Mouse (Mus musculus): ENCODE measurements around the gene Eif5b. TPM values are rescaled to one million over a fixed set of nuclear protein-coding genes. Genes with fewer than 3 reads are reported as not detected.
"Not testable (repeated sequence)": the region's sequence is repeated elsewhere in the genome, so short reads cannot be mapped to it uniquely, and the experiment has no call there.

Eif5b gene
- polyA plus RNA-seq, 1 experiment: 19.1 TPM

DNA sequence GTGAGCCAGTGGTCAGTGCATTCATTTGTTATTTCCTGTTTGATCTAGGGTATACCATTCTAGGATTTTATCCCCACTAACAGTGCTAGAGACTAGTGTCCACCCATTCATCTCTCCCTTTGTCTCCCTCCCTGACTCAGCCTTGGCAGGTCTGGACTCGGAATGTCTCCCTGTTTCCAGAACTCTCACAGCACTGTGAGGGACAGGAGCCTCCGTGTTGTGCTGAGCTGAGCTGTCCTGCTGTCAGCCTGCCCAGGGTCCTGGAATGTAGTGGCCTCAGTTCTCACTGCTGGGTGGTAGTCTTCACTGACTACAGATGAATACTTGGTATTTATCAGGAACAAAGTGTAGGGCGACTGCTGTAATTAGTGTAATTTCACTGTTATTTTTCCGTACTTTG is 37.7 kb downstream of the Eif5b start:
- no peak overlapping the region for H3K4me3 ChIP-seq (ENCODE audit: insufficient read depth, low read length)
- H3K27ac ChIP-seq (ENCODE audit: insufficient read depth, low read length): no peak overlapping the region
- H3K4me1 ChIP-seq (ENCODE audit: control insufficient read depth, insufficient read depth, low read length): no peaks in the 10 kb centered on the region
- TF ChIP-seq CTCF (IDR thresholded peaks at IDR 0.05; ENCODE audit: extremely low read depth, insufficient read depth, low read length) (no peak), POLR2A (IDR thresholded peaks at IDR 0.05; ENCODE audit: extremely low read depth, insufficient read depth, low read length) (no peak)

- TF ChIP-seq CTCF (IDR thresholded peaks at IDR 0.05; ENCODE audit: extremely low read depth, insufficient read depth, low read length) (no peak), POLR2A (IDR thresholded peaks at IDR 0.05; ENCODE audit: extremely low read depth, insufficient read depth, low read length) (no peak)
- Histone ChIP-seq H3K27ac (ENCODE audit: insufficient read depth, low read length) (no peak overlapping the region), H3K4me3 (ENCODE audit: insufficient read depth, low read length) (no peak overlapping the region), H3K4me1 (ENCODE audit: control insufficient read depth, insufficient read depth, low read length) (no peaks in the 10 kb centered on the region)
Observed at GRCm38 (mm10) chr1:38037375-38037774, 39.6 kb downstream of the Eif5b start.

GRCm38 (mm10) chr1:38038898-38039297 is 41.1 kb downstream of the Eif5b start:
- Histone ChIP-seq H3K4me1 (ENCODE audit: control insufficient read depth, insufficient read depth, low read length) (no peaks in the 10 kb centered on the region), H3K4me3 (ENCODE audit: insufficient read depth, low read length) (no peak overlapping the region), H3K27ac (ENCODE audit: insufficient read depth, low read length) (no peak overlapping the region)
- TF ChIP-seq CTCF (IDR thresholded peaks at IDR 0.05; ENCODE audit: extremely low read depth, insufficient read depth, low read length) (no peak), POLR2A (IDR thresholded peaks at IDR 0.05; ENCODE audit: extremely low read depth, insufficient read depth, low read length) (no peak)

GRCm38 (mm10) chr1:38048121-38048520 is 50.3 kb downstream of the Eif5b start:
- no peak overlapping the region for H3K4me3 ChIP-seq (ENCODE audit: insufficient read depth, low read length)
- H3K4me1 ChIP-seq (ENCODE audit: control insufficient read depth, insufficient read depth, low read length): peaks cover 2% of the 10 kb centered on the region
- TF ChIP-seq CTCF (IDR thresholded peaks at IDR 0.05; ENCODE audit: extremely low read depth, insufficient read depth, low read length) (no peak), POLR2A (IDR thresholded peaks at IDR 0.05; ENCODE audit: extremely low read depth, insufficient read depth, low read length) (no peak)
- H3K27ac ChIP-seq (ENCODE audit: insufficient read depth, low read length): no peak overlapping the region

DNA sequence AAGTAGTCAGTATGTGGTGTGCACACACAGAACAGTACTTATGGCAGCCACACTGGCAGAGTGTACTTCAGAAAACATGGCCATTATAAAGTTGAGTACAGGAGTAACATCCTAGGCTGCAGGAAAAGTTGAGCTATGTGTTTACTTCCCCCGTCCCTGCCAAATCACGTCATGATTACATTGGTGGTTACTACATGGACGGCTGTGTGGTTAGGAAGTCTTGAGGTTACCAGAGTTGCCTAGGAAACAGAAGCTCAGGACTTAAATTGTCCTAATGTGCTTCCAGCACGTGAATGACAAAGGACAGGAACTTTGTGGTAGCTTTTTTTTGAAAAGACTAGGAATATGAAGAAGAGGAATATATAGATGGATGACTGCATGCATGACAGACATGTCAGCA is 51.8 kb downstream of the Eif5b start:
- Histone ChIP-seq H3K27ac (ENCODE audit: insufficient read depth, low read length) (no peak overlapping the region), H3K4me1 (ENCODE audit: control insufficient read depth, insufficient read depth, low read length) (peaks cover 2% of the 10 kb centered on the region), H3K4me3 (ENCODE audit: insufficient read depth, low read length) (no peak overlapping the region)
- TF ChIP-seq CTCF (IDR thresholded peaks at IDR 0.05; ENCODE audit: extremely low read depth, insufficient read depth, low read length) (no peak), POLR2A (IDR thresholded peaks at IDR 0.05; ENCODE audit: extremely low read depth, insufficient read depth, low read length) (no peak)

GRCm38 (mm10) chr1:38055176-38055575 is 57.4 kb downstream of the Eif5b start:
- Histone ChIP-seq H3K4me3 (ENCODE audit: insufficient read depth, low read length) (no peak overlapping the region), H3K4me1 (ENCODE audit: control insufficient read depth, insufficient read depth, low read length) (no peaks in the 10 kb centered on the region), H3K27ac (ENCODE audit: insufficient read depth, low read length) (no peak overlapping the region)
- no peak for TF ChIP-seq CTCF (IDR thresholded peaks at IDR 0.05; ENCODE audit: extremely low read depth, insufficient read depth, low read length)
- TF ChIP-seq POLR2A (IDR thresholded peaks at IDR 0.05; ENCODE audit: extremely low read depth, insufficient read depth, low read length): no peak

GRCm38 (mm10) chr1:38058417-38058816 is 60.6 kb downstream of the Eif5b start:
- no peaks in the 10 kb centered on the region for H3K4me1 ChIP-seq (ENCODE audit: control insufficient read depth, insufficient read depth, low read length)
- TF ChIP-seq POLR2A (IDR thresholded peaks at IDR 0.05; ENCODE audit: extremely low read depth, insufficient read depth, low read length): no peak
- TF ChIP-seq CTCF (IDR thresholded peaks at IDR 0.05; ENCODE audit: extremely low read depth, insufficient read depth, low read length): no peak
- no peak overlapping the region for H3K27ac ChIP-seq (ENCODE audit: insufficient read depth, low read length)
- no peak overlapping the region for H3K4me3 ChIP-seq (ENCODE audit: insufficient read depth, low read length)

DNA sequence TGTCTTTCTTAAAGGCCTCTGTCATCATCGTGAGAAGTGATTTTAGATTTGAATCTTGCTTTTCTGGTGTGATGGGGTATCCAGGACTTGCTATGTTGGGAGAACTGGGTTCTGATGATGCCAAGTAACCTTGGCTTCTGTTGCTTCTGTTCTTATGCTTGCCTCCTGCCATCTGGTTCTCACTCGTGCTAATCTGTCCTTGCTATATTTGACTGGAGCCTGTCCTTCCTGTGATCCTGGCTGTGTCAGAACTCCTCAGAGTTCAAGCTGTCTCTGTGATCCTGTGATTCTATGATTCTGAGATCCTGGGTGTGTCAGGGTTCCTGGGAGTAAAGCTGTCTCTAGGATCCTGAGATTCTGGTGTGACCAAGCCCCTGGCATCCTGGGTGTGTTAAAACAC is 64.3 kb downstream of the Eif5b start:
- not testable (repeated sequence) for H3K27ac ChIP-seq (ENCODE audit: insufficient read depth, low read length); H3K4me3 ChIP-seq (ENCODE audit: insufficient read depth, low read length); H3K4me1 ChIP-seq (ENCODE audit: control insufficient read depth, insufficient read depth, low read length)

DNA sequence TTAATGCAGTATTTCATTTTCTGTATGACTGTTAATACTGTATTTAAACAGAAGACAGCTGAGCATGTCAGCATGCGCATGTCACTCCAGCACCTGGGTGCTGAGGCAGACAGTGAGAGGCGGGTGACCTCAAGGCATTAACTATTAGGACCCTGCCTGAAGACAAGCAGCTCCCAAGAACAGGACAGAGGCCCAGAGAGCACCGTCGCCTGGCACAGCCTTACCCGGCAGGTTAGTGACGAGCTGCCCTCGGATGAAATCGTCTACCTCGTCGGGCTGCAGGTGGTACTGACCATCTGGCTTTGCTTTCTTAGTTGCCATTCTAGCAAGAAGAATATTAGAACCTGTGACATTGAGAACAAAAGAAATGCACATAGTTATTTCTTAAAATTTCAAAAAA is 69.5 kb downstream of the Eif5b start:
- no peak overlapping the region for H3K4me3 ChIP-seq (ENCODE audit: insufficient read depth, low read length)
- H3K4me1 ChIP-seq (ENCODE audit: control insufficient read depth, insufficient read depth, low read length): no peaks in the 10 kb centered on the region
- H3K27ac ChIP-seq (ENCODE audit: insufficient read depth, low read length): no peak overlapping the region
- no peak for TF ChIP-seq CTCF (IDR thresholded peaks at IDR 0.05; ENCODE audit: extremely low read depth, insufficient read depth, low read length)
- no peak for TF ChIP-seq POLR2A (IDR thresholded peaks at IDR 0.05; ENCODE audit: extremely low read depth, insufficient read depth, low read length)

DNA sequence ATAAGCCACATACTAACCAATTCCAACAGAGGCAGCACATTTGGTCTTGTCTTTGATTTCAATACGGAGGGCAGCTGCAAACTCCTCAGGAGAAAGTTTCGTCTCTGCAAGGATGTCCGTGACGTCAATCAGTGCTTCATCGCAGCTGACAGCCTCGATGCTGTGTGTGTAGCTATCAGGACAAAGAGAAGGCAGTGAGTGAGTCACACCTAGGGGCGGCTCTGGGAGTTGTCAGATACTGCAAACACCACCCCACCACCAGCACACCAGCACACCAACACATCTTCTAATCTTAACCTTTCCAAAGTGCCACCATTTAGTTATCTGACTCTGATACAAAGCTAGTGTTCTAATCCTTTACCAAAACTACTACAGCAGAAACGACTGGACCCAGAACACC is 73.5 kb downstream of the Eif5b start:
- Histone ChIP-seq H3K4me3 (ENCODE audit: insufficient read depth, low read length) (no peak overlapping the region), H3K4me1 (ENCODE audit: control insufficient read depth, insufficient read depth, low read length) (no peaks in the 10 kb centered on the region; the same call in 1 of the 2 replicates), H3K27ac (ENCODE audit: insufficient read depth, low read length) (no peak overlapping the region)
- TF ChIP-seq CTCF (IDR thresholded peaks at IDR 0.05; ENCODE audit: extremely low read depth, insufficient read depth, low read length): no peak
- no peak for TF ChIP-seq POLR2A (IDR thresholded peaks at IDR 0.05; ENCODE audit: extremely low read depth, insufficient read depth, low read length)

GRCm38 (mm10) chr1:38081316-38081715 is 83.5 kb downstream of the Eif5b start:
- TF ChIP-seq CTCF (IDR thresholded peaks at IDR 0.05; ENCODE audit: extremely low read depth, insufficient read depth, low read length): no peak
- TF ChIP-seq POLR2A (IDR thresholded peaks at IDR 0.05; ENCODE audit: extremely low read depth, insufficient read depth, low read length): no peak
- Histone ChIP-seq H3K27ac (ENCODE audit: insufficient read depth, low read length) (no peak overlapping the region), H3K4me1 (ENCODE audit: control insufficient read depth, insufficient read depth, low read length) (no peaks in the 10 kb centered on the region), H3K4me3 (ENCODE audit: insufficient read depth, low read length) (no peak overlapping the region)

Measured in cortical plate, adult 2 months (tissue).